Mouse (Mus musculus) right cerebral cortex, postnatal 4 days (tissue): ENCODE data around the gene Prss53.
"Not testable (repeated sequence)": the region's sequence is repeated elsewhere in the genome, so short reads cannot be mapped to it uniquely, and the experiment has no call there.

Experiments
- DNase-seq: peaks from one replicate; pipeline ENCODE4 v3.0.0-alpha.2; 2022

Prss53 gene

DNA sequence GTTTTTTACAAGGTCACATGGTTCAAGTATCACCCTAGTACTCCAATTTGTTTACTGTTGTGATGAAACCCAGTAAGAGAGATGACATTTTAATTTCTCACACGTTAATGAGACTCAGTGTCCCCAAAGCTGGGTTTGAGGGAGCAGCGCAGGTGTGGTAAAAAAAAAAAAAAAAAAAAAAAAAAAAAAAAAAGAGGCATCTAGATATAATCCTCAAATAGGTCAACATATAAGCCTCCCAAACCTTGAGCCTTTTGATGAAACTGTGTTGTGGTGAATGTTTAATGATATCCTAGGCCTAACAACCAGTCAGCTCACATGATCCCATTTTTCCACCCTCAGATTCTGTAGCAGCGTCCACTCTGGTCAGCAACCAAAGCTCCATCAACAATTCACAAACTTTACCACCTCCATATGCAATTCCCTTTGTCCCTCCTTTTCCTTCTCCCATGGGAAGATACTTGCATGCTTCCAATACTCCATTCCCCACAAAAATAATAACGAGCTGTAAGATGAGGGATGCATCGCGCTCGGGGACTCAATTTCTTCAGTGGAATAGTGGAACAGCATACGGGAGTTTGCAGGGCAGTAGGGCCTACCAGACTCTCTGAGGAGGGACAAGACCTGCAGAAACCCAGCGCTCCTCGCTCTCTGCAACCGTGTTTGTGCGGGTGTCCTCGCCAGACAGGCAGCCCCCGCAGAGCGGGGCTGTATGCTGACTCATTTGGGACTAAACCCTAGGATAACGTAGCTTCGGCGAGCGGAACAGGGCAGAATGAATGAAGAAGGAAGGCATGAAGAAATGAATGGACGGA, 15.8 kb downstream of the Prss53 start:
- no peak for DNase-seq

DNA sequence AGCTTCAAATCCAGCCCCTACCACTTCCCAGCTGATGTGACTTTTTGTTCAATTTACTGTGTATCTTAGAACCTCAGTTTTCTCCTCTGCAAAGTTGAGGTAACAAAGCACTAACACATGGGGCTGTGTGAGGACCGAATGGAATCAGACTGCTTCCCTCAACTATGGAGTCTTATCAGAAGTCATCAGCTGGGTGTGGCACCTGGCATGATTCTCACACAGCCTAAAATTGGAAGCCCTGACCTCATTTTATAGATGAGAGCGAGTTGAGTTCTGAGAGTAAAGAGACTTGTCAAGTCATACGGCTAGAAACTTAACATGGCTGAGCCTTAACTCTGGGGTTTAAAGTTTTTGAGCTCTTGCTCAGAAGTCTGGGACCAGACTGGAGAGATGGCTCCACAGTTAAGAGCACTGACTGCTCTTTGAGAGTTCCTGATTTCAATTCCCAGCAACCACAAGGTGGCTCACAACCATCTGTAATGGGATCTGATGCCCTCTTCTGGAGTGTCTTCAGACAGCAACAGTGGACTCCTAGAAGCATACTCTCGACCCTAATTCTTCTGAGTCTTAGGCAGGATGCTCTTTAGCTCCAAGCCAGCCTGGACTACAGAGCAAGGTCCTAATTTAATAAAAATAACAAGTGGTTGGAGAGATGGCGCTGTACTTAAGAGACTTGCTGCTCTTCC, 20.5 kb downstream of the Prss53 start:
- no peak for DNase-seq

DNA sequence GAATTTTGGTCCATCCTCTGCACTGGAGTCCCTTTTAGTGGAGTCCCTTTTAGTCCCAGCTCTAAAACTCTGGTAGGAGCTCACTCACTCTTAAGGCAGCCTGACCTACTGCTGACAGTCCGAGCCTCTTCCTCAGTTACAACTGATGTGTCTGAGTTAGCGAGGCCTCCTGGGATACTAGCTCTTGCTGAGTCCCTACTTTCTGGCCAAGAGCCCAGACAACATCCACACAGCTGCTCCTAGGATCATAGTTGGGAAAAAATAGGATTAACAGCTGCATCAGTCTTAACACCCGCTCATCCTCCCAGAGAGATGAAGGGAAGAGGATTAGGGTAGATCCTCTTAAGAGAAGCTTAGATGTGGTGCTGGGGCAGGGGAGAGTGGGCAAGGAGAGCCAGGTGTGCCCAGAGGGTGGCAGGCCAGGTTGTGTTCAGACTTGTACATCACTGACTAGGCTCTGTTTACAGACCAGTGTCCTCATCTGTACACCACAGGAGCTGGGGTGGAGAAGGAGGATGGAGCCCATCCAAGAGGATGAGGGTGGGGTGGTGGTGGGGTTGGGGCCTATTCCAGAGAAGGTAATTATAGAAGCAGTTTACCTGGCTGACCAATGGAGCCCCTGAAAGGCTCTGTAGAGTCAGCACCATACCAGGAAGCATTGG, 21.5 kb downstream of the Prss53 start:
- no peak for DNase-seq

DNA sequence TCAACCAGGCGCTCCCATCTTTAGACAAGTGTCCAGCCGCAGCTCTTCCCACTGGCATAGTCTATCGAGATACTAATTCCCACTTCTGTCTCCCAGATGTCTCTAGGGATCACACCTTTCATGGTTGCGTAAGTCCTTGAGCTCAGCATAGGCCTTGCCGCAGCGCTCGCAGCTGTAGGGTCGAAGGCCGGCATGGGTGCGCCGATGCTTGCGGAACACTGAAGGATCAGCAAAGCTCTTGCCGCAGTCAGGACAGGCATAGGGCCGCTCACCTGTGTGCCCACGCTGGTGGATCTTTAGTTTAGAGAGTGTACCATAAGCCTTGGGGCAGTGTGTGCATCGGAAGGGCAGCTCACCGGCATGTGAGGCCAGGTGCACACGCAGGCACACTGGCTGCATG, 23.1 kb downstream of the Prss53 start:
- DNase-seq = no peak

DNA sequence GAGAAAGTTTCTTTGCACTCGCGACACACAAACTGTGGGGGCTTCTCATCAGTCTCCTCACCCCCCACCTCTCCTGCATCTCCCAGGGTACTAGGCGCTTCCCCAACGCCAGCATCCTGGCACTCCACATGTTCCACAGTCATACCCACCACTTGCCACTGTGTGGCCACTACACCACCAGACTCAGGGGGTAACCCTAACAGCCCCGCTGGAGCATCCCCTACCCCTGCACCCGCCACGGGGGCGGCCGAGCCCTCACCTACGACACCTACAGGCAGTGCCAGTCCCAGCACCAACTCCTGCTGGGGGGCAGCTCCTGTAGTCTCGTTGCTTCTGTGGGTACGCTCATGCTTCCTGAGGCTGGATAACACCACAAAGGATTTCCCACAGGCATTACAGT, 24.3 kb downstream of the Prss53 start:
- no peak for DNase-seq

DNA sequence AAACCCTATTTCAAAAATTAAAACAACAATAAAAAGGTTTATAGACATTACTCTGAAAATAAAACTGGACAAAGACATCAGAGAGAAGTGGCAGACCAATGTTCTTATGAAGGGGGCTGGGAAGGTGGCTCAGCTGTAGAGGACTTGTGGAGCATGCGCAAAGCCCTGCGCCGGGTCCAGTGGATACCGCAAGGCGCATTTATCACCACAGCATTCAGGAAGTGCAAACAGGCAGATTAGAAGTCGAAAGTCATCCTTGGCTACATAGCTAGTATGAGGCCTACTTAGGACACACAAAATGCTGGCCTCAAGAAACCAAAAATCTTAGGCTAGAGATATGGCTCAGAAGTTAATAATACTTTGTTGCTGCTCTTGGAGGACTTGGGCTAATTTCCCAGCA, 32.5 kb downstream of the Prss53 start:
- no peak for DNase-seq

DNA sequence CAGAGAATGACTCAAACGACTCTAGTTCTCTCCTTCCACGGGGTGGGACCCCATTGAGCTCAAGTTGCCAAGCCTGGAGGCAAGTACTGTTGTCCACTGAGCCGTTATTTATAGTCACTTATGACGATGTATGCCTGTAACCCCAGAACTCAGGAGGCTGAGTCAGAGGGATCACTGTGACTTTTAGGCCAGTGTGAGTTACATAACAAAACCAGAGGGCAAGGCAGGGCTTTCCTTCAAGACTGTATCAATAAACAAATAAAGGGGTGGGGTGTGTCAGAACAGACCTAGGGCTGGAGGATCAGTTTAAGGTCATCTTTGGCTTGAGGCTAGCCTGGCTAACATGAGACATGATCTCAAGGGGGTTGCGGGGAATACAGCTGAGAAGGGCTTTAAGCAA, 39.9 kb downstream of the Prss53 start:
- DNase-seq = no peak

DNA sequence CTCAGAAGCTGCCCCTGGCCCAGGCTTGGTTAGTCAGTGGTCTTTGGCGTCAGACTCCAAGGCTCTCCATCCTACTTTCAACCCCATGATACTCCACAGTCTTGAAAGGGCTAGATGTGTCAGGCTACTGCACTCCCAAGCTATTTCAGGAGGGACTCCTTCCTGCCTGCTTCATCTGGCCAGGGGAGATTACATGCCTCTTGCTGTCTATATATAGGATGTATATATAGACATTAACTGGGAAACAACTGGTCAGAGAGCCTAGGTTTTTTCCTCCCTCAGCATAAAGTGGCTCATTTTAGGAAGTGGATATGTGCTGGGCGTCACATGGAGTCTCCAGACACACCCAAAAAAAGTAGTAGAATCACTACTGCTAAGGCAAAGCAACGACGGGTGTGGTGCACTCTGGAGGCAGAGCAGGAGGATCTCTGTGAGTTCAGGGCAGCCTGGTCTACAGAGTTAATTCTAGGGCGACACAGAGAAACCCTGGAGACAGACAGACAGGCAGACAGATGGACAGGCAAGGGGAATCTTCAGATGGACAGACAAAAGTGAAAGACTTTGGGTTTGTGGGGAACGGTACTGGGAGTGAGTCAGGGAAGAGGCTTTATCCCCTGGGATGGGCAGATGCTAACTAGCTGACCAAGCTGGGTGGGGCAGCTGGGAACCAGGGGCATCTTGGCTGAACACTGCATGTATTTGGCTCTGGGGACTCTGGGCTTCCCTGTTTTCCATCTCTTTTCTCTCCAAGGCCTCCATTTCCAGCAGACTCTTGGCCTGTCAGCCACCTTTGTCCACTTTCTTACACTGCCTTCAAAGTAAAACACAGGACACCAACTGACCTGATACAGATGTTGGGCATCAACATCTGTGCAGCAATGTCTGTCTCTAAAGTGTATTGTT, 40.5 kb downstream of the Prss53 start:
- no peak for DNase-seq

DNA sequence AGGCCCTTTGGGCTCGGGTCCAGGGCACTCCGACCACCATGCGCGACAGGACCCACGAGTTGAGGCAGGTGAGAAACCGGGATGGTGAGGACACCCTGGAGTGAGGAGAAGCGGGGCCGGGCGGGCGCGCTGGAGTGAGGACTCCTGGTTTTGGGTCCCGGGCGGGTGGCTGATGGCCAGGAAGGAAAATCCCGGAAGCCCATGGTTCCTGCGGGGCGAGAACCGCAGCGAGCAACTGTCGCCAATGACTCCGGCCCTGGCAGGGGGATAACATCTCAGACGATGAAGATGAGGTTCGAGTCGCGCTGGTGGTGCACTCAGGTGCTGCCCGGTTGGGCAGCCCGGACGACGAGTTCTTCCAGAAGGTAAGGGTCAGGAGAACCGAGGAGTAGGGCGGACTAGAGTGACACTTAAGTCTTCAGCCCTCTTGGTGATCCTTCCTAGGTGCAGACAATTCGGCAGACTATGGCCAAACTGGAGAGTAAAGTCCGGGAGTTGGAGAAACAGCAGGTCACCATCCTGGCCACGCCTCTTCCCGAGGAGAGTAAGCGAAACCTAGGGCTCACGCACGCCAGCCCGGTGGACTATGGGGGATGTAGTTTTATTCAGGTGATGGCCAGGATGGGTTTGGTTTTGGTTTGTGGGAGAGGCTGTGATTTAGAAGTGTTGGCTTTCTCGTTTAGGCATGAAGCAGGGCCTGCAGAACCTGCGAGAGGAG, 48.6 kb downstream of the Prss53 start:
- DNase-seq = peak; percentile 71

DNA sequence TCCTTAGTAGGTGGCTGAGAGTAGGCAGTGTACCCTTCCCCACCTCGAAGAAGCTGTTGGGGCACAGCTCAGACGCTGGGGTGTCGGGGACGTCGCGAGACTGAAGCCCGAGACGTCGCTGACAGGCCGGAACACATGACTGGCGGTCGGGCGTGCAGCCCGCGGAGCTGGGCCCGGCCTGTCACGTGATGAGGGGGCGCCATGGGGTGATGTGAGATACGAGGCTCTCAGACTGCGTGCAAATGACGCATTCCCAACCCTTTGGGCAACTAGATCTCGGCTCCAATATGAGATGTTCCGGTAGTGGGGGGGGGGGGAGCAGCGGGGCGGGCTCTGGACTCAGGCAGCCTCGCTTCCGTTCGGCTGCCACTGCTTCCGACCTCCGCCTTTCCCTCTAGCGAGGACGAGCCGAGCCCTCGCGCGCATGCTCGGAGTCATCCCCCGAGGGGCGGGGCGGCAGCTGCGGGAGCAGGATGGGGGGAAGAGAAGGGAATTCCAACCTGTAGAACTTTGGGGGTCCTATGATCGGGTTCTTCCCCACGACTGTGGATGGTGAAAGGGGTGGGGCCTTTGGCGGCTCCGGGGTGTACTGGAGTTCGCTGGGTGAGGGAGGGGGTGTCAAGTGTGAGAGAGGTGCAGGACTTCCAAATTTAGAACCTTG, 49.3 kb downstream of the Prss53 start:
- peak; percentile 93 for DNase-seq

DNA sequence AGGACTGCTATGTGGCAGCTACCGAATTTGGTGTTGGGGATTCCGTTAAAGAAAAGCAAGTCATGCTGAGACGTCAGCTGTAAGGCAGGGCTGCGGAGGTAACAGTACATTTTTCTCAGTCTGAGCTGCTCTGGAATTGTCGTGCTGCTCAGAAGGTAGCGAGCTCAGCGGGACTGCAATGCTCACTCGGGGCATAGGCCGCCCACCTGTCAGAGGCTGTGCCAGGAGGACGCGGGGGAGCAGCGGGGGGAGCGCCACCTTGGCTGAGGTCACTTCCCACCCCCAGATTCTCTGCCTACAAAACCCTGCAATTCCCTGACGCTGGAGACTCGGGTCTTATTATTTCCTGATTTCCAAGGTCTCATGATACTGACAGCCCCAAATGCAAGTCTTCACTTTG, 49.9 kb downstream of the Prss53 start:
- peak; percentile 42 for DNase-seq

DNA sequence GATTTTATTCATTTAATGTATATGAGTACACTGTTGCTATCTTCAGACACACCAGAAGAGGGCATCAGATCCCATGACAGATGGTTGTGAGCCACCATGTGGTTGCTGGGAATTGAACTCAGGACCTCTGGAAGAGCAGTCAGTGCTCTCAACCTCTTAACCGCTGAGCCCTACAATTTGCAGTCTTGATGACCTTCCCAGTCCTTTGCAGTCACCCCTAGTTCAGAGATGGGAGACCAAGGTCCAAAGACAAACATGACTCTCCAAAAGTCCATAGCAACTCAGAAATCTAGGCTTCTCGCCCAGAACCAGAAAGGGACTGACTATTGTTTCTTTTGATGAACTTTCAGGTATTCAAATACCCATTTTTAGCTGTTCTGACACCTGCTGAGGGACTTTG, 50.7 kb downstream of the Prss53 start:
- DNase-seq = not testable (repeated sequence)

DNA sequence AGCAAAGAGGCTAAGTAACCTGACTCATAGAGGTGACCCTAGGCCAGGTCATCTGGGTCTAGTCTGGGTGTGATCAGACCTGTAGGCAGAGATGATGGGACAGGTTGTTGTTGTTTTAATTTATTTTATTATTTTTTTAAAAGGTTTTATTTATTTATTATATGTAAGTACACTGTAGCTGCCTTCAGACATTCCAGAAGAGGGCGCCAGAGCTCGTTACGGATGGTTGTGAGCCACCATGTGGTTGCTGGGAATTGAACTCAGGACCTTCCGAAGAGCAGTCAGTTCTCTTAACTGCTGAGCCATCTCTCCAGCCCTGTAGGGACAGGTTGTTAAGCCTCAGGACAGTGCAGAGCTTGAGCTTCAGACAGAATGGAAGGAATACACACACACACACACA, 52.9 kb downstream of the Prss53 start:
- DNase-seq = not testable (repeated sequence)

DNA sequence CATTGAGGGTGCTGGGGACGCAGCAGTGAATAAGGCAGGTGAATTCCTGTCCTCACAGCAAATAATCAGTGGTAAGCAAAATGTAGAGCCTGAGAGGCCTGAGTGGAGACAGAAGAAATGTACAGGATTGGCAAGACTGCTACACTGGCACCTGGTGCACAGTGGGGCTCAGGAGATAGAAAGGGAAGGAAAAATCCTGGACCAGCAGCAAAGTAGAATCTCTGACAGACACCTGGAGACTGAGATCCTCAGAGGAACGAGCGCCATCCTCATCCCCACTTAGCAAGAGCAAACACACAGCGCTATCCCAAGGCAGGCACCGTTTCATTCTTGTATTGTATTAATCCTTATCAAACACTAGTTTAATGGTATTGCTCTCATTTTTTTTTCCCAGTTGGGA, 53.3 kb downstream of the Prss53 start:
- DNase-seq = no peak
